Mouse (Mus musculus) gonadal fat pad, adult 2 months (tissue): ENCODE measurements at regions not wholly inside any gene's neighbourhood (a gene's known extent, or its start where the extent isn't known, plus 50 kb on each side); places are given as distances from the start of the nearest gene placed in this dataset.
A peak's percentile ranks its signal among the peaks of the same experiment; 100 is the strongest.

Source experiments
- DNase-seq: peaks from one replicate; pipeline ENCODE4 v3.0.0-alpha.2; 2012; ENCODE audit warnings: low read depth

- no peak for DNase-seq
These were observed 83.7 kb upstream of the Phyhipl start for GRCm38 (mm10) chr10:70739348-70739966.

- no peak for DNase-seq
These were observed 82.9 kb upstream of the Phyhipl start for GRCm38 (mm10) chr10:70738686-70739085.

DNA sequence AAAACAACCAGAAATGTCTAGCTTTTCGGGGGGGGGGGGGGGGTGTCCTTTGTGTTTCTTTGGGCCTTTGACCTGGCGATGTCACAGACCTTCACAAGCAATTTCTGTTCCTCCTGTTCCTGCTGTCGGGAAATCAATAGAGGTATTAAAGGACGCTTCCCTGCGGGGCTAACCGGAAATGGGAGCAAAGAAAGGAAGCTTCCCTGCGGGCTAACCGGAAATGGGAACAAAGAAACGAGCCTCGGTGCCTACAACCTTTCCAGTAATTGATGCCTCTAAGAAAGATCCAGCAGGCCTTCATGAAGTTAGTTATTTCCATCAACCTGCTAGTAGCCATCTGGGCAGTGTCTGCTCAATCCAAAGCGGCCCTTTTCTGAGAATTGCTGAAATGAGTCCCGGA, 78.2 kb upstream of the Phyhipl start:
- DNase-seq: no peak

GRCm38 (mm10) chr10:70733478-70733877, 77.7 kb upstream of the Phyhipl start:
- no peak for DNase-seq

- no peak for DNase-seq
These were observed 69.3 kb upstream of the Phyhipl start for GRCm38 (mm10) chr10:70725091-70725490.

- no peak for DNase-seq
These were observed 67.0 kb upstream of the Phyhipl start for GRCm38 (mm10) chr10:70722783-70723182.

DNA sequence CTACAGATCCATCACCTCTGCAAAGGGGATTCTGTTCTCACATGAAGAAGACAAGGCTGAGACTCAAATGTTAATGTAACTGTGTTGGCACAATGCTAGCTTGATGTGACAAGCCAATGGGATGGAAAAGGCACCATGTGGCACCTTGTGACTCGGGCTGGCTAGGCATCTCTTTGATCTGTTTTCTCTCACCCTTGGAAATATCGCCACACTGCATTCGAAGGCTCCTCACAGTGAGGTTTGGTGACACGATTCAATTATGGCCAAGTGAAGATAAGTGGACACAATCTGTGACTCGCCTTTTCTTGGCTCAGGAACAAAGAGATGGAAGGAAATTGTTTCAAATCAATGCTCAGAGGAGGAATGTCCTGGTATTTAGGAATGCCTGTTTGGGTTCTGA, 66.6 kb upstream of the Phyhipl start:
- DNase-seq: no peak

DNA sequence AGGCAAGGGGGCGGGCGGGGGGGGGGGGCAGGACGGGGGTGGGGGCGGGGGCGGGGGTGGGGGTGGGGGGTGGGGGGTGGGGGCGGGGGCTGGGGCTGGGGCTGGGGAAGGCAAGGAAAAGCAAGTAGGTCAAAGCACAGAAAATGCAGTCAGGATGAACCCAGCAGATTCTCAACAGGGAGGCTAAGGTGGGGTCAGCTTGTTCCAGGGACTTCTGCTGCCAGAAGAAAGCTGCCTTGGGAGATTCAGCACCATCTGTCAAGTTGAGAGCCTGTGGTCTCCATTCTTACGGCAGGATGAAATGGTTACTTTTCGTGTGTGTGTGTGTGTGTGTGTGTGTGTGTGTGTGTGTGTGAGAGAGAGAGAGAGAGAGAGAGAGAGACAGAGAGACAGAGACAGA, 61.7 kb upstream of the Phyhipl start:
- DNase-seq: no peak

- peak; percentile 2 for DNase-seq
These were observed 61.3 kb upstream of the Phyhipl start for GRCm38 (mm10) chr10:70717025-70717424.

GRCm38 (mm10) chr10:70713306-70713705, 57.5 kb upstream of the Phyhipl start:
- no peak for DNase-seq

GRCm38 (mm10) chr10:70708806-70709205, 53.0 kb upstream of the Phyhipl start:
- no peak for DNase-seq
